9 mouse cellular contexts compared by ENCODE assay signal in the genomic region with DNA sequence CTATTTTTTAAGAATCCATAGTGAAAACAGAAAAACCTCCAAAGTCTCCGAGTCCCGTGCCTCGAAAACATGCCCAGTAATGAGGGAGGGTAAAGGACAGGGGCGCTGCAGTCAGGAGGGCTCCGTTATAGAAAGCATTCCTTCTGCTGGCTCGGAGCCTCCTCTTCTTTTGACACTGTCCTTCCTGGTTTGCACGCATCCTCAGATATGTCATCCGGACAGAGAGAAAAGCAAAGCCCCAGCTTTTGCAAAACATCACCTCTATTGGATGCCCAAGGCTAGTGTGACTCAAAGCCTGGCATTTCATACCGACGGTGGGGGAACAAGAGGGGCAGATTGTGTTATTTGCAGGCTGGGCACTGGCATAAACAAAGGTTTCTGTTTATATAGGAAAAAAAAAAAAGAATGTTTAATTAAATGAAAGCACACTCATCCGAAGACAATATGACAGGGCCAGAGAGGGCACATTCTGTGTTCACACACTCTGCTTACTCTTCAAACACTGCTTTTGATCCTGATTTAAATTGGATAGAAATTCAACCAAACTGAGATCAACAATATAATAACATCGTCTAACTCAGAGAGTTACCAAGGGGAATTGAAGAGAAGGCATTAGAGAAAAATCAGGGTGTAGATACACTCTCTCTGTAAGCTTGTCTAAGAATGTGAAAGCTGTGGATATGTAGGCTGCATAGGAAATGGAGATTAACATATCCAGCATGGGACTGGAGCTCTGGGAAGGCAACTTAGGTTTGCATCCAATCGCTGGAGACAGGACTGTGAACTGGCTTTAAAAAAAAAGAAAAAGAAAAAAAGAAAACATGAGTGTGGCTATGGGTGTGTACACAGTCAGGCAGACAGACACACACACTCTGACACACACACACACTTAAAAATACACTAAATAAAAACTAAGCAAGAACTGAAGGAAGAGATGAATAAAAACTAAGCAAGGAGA.
DNase-seq lines count a peak whose midpoint lies in the region; ATAC-seq and TF ChIP-seq lines count a peak whose summit lies in the region.
"Had no signal": no experiment of that assay in that cellular context is flagged by ENCODE, and none has a peak within 500 bp of the region (broad histone marks: within the 10 kb centered on the region; RNA-seq: fewer than 3 reads in every experiment).

No protein-coding gene starts in this region.

- no peak overlapping the region for H3K9ac ChIP-seq in heart, embryonic 15.5 days
- no peak overlapping the region for H3K9ac ChIP-seq in stomach, embryonic 14.5 days (replicated peaks; ENCODE audit: low read depth, low read length)
- no peak overlapping the region for H3K9ac ChIP-seq in stomach, postnatal 0 days (ENCODE audit: low read length)
- no peak overlapping the region for H3K9ac ChIP-seq in hindbrain, embryonic 16.5 days (ENCODE audit: low read depth, low read length)
- H3K9ac ChIP-seq: limb, embryonic 12.5 days had no signal

- WGBS in heart, embryonic 15.5 days: 48% methylated on average over 13 of the region's 13 CpGs
- 34% methylated on average over 13 of the region's 13 CpGs for WGBS in stomach, embryonic 14.5 days
- WGBS in stomach, postnatal 0 days: 34% methylated on average over 13 of the region's 13 CpGs
- WGBS in hindbrain, embryonic 16.5 days: 38% methylated on average over 13 of the region's 13 CpGs

- no peak for TF ChIP-seq EP300 in stomach, postnatal 0 days (optimal IDR thresholded peaks at IDR 0.05)

- H3K4me3 ChIP-seq in heart, embryonic 15.5 days: no peak overlapping the region
- no peak overlapping the region for H3K4me3 ChIP-seq in stomach, embryonic 14.5 days (ENCODE audit: low read depth, low read length)
- H3K4me3 ChIP-seq in stomach, postnatal 0 days (ENCODE audit: low read depth, low read length): no peak overlapping the region
- H3K4me3 ChIP-seq in hindbrain, embryonic 16.5 days (ENCODE audit: low read length): no peak overlapping the region
- H3K4me3 ChIP-seq: limb, embryonic 12.5 days had no signal

- H3K27ac ChIP-seq in heart, embryonic 15.5 days: no peak overlapping the region; the same call in 1 of the 2 replicates
- no peak overlapping the region; the same call in 1 of the 2 replicates for H3K27ac ChIP-seq in stomach, embryonic 14.5 days (ENCODE audit: low read length)
- no peak overlapping the region for H3K27ac ChIP-seq in stomach, postnatal 0 days (replicated peaks)
- H3K27ac ChIP-seq in hindbrain, embryonic 16.5 days (ENCODE audit: low read depth, low read length): no peak overlapping the region
- H3K27ac ChIP-seq: limb, embryonic 12.5 days had no signal

- peak; percentile 67 for ATAC-seq in heart, embryonic 15.5 days (replicated peaks; ENCODE audit: insufficient number of reproducible peaks, insufficient read depth, low FRiP score, low read depth)
- peak; percentile 73; the same call in 1 of the 2 replicates for ATAC-seq in stomach, embryonic 14.5 days (ENCODE audit: insufficient number of reproducible peaks, insufficient read depth, low FRiP score, low read depth)
- ATAC-seq in stomach, postnatal 0 days (ENCODE audit: low FRiP score, low TSS enrichment): no peak
- peak; percentile 60 for ATAC-seq in hindbrain, embryonic 16.5 days

- no peaks in the 10 kb centered on the region for H3K36me3 ChIP-seq in heart, embryonic 15.5 days
- no peaks in the 10 kb centered on the region for H3K36me3 ChIP-seq in stomach, embryonic 14.5 days (ENCODE audit: control insufficient read depth, insufficient read depth, low read length)
- H3K36me3 ChIP-seq in stomach, postnatal 0 days (ENCODE audit: control insufficient read depth, insufficient read depth, low read length): no peaks in the 10 kb centered on the region
- H3K36me3 ChIP-seq in hindbrain, embryonic 16.5 days (ENCODE audit: control insufficient read depth, insufficient read depth, low read length): no peaks in the 10 kb centered on the region
- H3K36me3 ChIP-seq: limb, embryonic 12.5 days had no signal

- no peaks in the 10 kb centered on the region for H3K27me3 ChIP-seq in heart, embryonic 15.5 days
- H3K27me3 ChIP-seq in stomach, embryonic 14.5 days (ENCODE audit: control insufficient read depth, insufficient read depth, low read length): no peaks in the 10 kb centered on the region
- H3K27me3 ChIP-seq in stomach, postnatal 0 days (ENCODE audit: control insufficient read depth, insufficient read depth, low read length): no peaks in the 10 kb centered on the region
- no peaks in the 10 kb centered on the region for H3K27me3 ChIP-seq in hindbrain, embryonic 16.5 days (replicated peaks; ENCODE audit: control insufficient read depth, insufficient read depth, low read length)
- H3K27me3 ChIP-seq: limb, embryonic 12.5 days had no signal

- H3K4me2 ChIP-seq in heart, embryonic 15.5 days: peak overlapping the region; percentile 33
- no peak overlapping the region for H3K4me2 ChIP-seq in stomach, embryonic 14.5 days (replicated peaks; ENCODE audit: low read depth, low read length)
- no peak overlapping the region for H3K4me2 ChIP-seq in stomach, postnatal 0 days (replicated peaks; ENCODE audit: low read depth)
- no peak overlapping the region for H3K4me2 ChIP-seq in hindbrain, embryonic 16.5 days (ENCODE audit: low read length)
- H3K4me2 ChIP-seq: limb, embryonic 12.5 days had no signal

- no peak for DNase-seq in heart, postnatal 4 days
- DNase-seq in stomach, postnatal 0 days (ENCODE audit: low spot score): no peak
- peak; percentile 6 for DNase-seq in telencephalon, adult 2 months (ENCODE audit: low read depth, low spot score)
- DNase-seq in gastrocnemius, postnatal 10 days: no peak
- DNase-seq in left cerebral cortex, adult 9 months (ENCODE audit: low spot score in 2 of 2): no peak

- no peak for TF ChIP-seq CTCF in stomach, postnatal 0 days (IDR thresholded peaks at IDR 0.05; ENCODE audit: low read depth)

- H3K9me3 ChIP-seq in heart, embryonic 15.5 days (replicated peaks): no peaks in the 10 kb centered on the region
- no peaks in the 10 kb centered on the region for H3K9me3 ChIP-seq in stomach, embryonic 14.5 days (ENCODE audit: control insufficient read depth, low read depth, low read length)
- no peaks in the 10 kb centered on the region for H3K9me3 ChIP-seq in stomach, postnatal 0 days (ENCODE audit: control insufficient read depth, low read length)
- no peaks in the 10 kb centered on the region for H3K9me3 ChIP-seq in hindbrain, embryonic 16.5 days (ENCODE audit: control insufficient read depth, low read length)
- H3K9me3 ChIP-seq: limb, embryonic 12.5 days had no signal

- peaks cover 3% of the 10 kb centered on the region; the same call in 1 of the 2 replicates for H3K4me1 ChIP-seq in heart, embryonic 15.5 days (replicated peaks)
- peaks cover 6% of the 10 kb centered on the region; the same call in 1 of the 2 replicates for H3K4me1 ChIP-seq in stomach, embryonic 14.5 days (ENCODE audit: control insufficient read depth, insufficient read depth, low read length)
- no peaks in the 10 kb centered on the region for H3K4me1 ChIP-seq in stomach, postnatal 0 days (replicated peaks; ENCODE audit: control insufficient read depth, insufficient read depth)
- peaks cover 12% of the 10 kb centered on the region for H3K4me1 ChIP-seq in hindbrain, embryonic 16.5 days (ENCODE audit: control insufficient read depth, insufficient read depth, low read depth, low read length)
- H3K4me1 ChIP-seq: limb, embryonic 12.5 days had no signal
